Mouse (Mus musculus) common myeloid progenitor, adult 5-6 weeks (primary cell): Measurements from ENCODE around the gene Cnot6. TPM values are rescaled to one million over a fixed set of nuclear protein-coding genes. Genes with fewer than 3 reads are reported as not detected.

ENCODE experiments used
- ATAC-seq: replicated peaks from 2 replicates; pipeline ENCODE4 v1.8.0; 2016; ENCODE audit warnings: low read depth, mild to moderate bottlenecking, moderate TSS enrichment, inconsistent platforms; ENCODE audit not compliant: poor library complexity, severe bottlenecking
- total RNA-seq: library from RNA; stranded (forward); fragments of 200-1000, 187-1606 nt; gene quantifications from 2 replicates; pipeline ENCODE4 v1.2.3, GENCODE M21; 2017

Cnot6 gene
- total RNA-seq, 1 experiment from 2014 or later: 119 TPM

DNA sequence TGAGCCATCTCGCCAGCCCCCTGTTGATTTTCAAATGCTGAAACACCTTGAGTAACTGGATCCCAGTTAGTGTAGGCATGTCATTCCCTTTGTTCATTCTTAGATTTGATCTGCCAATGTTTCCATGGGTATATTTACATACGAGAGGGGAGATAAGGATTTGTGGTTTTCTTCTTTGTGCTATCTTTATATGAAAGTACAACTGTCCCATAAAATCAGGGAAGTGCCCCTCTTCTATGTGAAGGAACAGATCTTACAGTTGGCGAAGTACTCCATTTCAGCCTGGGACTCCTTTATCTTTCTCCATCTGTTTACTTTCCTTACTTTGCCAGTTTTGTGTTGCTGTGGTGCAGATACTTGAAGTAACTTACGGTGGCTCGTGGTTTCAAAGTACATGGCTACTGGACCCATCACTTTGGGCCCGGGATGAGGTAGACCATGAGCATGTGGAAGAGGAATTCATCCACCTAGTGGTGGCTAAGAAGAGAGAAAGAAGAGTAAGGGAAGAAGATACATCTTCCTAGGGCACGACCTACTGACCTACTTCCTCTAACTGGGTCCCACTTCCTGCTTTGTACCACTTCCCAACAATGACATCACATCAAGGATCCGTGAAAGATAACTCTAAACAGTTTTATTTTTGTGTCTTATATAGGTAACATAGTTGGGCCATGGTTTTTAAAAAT is 7.1 kb upstream of the Cnot6 start:
- peak; percentile 65 for ATAC-seq

DNA sequence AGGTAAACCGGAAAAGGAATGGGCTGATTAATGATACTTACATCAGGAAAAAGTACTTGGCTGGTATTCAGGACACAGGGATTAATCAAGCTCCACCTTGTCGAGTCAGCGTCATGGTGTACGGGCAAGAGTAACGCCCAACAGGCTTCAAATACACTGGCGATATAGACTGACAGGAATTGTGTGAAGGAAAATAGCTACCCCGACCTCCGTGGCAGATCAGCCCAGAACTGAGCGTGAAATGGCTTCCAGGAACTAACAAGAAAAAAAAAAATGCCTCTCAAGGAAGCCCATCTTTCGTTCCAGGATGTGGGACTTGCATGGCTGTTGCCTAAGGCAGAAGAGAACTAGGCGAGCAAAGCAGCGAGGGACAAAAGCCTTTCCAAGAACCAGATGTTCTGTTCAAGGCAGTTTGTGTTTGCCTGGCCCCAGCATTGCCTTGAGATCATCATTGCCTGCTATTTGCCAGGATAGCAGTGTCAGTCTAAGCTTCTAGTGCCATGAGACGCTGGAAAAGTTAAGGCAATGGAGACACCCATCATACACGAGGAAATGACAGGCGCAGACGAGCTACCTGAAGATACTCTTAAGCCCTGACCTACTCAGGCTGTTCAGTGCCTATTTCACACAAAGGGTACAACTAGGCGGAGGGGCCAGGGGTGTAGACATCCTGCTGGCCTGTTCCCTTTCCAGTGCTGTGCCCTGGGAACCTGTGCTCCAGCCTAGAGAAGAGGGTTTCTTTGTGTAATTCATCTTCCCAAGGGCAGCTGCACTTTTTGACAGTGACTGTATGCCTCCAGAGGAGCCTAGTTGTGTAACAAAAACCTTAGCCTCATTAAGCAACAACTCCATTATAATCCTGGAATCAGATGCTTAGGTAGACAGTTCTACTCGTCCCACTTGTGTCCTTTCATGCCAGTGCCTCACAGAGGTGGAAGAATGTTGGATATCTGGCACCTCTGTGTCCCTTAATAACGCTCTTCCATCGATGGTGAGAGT is 1.1 kb upstream of the Cnot6 start:
- ATAC-seq: no peak

DNA sequence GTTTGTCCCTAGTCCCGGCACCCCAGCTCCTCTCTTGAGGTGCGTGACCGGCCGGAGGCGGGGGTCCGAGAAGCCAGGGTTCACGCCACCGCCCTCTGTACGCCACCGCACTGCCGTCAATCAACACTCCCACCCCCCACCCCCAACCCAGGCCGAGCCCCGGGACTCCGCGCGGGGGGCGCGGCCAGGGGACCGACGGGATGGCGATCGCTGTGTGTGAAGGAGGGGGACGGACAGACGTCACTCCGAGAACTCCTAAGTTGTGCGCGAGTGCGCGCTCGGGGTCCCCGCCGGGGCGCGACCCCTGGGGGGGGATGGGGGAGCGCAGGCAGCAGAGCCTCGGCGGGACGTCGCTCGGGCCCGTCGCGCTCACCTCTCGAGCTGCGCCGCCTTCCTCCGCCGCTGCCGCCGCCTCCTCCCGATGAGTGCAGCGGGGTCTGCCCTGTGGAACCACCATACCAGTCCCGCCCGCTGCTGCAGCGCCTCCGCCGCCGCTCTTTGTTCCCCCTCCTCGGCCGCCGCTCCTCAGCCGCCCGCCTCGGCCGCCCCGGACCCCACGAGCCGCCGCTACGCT is 455 bp downstream of the Cnot6 start:
- peak; percentile 22; the same call in 1 of the 2 replicates for ATAC-seq

DNA sequence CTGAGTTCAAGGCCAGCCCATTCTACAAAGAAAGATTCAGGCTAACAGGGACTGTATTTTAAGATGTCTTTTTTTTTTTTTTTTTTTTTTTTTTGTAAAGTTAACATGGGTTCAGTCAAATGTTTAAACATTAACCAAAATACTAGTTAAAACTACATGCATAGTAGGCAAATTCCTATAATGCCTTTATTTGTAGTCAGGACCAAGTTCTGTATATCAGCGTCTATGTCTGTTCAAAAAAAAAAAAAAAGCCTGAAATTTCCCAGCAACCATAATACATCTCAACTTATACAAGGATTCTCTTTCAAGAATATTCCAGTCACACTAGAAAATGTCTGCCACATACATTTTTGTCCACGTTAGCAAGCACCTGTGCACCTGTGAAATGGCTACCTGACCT is 1.9 kb downstream of the Cnot6 start:
- ATAC-seq: no peak

DNA sequence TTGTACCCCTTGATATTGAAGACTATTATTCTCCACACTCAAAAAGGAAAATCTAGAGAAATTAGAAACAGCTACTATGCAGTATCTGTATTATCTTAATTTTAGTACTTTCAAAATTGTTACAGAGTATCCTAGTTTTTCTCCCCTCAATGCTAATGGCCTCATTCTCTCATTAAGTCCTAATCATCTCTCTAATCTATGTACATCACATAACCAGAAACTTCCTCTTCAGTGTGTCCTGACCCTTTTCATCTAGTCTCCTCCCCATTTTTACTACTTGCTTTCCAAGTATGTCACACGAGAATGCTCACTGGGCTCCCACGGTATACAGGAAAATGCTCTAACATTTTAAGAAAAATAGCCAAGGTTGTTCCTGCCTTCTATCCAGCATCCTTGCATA is 4.7 kb downstream of the Cnot6 start:
- ATAC-seq: no peak

DNA sequence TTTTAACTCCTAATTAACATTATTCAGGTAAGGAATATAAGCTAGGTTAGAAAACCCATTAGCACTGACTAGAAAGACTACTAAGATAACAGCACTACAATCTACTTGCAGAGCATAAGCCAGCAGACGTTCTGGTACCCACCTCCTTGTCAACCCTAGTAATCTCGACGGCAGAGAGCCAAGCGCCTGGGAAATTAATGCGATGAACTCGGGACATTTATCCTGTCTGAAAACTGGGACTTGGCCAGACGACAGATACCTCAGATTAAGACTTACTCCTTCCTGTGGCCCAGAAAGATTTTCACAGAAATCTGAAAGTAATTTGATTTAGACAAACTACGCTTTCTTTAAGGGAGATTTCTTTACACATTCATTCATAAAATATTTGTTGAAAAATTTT is 7.7 kb downstream of the Cnot6 start:
- no peak for ATAC-seq

DNA sequence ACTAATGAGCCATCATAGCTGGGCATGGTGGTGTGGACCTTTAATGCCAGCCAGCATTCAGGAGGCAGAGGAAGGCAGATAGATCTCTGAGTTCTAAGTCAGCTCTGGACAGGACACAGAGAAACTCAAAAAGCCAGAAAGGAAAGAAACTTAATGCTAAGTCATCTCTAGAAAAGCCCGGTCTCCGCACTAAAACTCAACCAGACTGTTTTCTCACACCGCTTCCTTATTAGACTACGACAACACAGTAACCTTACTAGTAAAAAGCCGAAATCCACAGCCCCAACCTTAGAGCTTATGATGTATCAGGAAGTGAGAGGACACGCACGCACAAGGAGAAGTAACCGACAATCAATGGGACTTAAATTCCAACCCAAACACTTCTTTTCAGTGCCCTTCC is 10.5 kb downstream of the Cnot6 start:
- ATAC-seq: no peak

DNA sequence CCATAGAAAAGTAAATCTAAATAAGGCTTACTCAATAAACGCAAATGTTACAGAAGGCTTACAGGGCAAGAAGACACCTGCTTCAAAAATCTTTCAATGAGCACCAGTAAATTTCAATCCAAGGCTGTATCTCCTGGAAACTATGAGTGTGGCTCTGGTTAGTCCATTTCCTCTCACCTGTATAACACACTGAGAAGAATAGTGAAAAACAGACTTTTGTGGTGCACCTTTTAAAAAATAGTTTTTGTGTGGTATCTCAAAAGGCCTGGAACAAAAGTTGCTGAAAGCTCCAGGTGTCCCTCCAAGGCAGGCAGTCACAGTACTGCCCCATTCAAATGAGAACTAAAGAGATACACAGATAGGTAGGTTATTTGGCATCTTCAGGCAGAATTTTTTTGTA is 13.4 kb downstream of the Cnot6 start:
- ATAC-seq: no peak

DNA sequence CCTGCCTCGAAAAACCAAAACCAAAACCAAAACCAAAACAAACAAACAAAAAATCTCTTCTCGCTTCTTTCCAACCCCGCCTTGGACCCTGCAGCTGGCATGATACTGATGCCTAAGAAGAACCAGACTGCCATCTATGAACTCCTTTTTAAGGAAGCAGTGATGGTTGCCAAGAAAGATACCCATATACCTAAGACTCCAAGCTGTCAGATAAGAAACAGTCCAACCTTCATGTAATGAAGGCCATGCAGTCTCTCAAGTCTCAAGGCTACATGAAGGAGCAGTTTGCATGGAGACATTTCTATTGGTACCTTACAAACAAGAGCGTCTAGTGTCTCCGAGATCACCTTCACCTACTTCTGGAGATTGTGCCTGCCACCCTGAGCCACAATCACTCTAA is 14.7 kb downstream of the Cnot6 start:
- ATAC-seq: no peak

DNA sequence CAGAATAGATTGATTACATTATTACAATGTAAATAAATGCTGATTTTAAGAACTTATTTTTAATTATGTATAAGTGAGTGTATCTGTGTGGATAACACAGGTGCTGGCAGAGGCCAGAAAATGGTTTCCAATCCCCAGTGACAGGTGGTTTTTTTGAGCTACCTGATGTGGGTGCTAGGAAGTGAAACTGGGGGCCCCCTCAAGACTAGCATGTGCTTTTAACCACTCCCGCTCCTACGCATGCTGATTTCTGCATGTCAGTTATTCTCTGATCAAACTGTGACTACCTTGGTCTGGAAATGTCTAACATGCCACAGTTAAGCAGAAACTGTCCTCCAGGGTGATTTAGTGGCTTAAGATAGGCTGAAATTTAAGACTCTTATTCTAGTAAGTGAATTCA is 16.1 kb downstream of the Cnot6 start:
- no peak for ATAC-seq

DNA sequence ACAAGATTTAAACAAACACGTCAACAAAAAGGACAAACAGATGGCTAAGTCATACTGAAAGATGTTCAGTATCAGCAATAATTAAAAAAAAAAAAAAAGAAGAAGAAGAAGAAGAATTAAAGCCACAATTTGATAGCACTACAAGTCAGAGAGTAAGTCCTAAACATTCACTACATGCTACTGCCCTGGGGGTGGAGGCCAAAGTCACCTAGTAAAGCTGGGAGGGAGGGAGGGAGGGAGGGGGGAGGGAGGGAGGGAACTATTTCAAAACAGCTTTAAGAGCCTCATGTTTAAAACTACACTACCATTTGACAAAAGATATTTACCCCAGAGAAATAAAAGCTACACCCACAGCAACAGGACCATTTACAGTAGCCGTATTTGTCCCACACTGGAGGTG is 16.8 kb downstream of the Cnot6 start:
- ATAC-seq: no peak

DNA sequence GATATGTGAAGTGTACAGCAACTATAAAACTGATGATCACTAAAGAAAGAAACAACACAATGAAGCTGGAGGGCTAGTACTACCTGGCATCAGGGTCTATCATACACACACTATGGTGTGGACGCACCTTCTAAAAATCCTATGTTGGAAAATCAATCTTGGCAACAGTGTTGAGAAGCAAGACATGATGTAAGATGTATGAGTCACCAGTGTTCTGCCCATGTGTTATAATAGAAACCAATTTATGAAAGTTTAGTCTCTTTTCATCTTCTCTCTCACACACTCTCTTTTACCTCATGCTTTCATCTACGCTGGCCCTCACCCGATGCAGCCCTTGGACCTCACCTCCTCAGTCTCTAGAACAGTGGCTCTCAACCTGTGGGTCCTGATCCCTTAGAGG is 17.5 kb downstream of the Cnot6 start:
- ATAC-seq: no peak

DNA sequence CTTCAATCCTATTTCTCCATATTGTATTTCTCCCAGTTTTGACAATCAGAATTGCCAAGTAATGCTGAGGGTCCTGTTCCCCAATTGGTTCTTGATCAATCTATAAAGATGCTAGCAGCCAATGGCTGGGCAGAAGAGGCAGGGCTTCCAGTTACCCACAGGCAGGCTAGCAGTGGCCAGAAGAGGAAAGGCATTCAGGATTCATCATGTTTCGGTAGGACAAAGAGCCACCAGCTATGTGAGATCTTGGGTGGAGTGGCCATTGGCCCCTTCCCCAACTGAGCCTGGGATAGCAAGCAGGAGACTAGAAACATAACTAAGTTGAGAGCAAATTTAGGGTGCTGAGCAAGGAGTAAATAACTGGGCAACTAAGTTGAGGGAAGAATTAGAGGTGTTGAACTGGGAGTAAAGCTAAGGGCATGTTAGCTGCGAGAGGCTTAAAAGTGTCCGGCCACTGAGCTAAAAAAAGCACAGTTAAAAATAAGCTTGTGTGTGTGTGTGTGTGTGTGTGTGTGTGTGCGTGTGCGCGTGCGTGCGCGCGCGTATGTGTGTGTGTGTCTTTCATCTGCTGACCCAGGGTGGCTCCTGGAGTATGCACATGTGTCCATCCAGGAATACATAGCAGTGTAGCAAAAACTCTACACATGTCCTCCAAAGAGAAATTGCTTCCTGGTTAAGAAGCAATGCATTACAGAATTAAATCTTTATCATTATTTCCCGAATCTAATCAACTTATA is 28.1 kb downstream of the Cnot6 start:
- no peak for ATAC-seq

DNA sequence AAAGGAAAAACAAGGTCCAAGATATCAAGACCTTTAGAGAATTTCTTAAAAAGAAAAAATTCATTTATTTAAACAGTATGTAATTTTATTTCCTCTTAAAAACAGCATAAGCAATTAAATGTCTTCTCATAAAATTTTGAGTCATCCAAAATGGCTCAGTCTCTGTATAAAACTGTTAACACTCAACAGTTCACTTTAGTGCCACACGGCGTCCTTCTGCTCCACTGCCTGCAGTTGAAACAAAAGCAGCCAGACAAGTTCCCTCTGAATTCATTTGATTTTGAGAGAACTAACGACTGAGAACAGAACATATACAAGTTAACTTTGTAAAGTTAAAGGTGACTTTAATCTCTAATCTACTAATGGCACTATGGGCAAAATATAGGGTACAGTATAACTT is 39.1 kb downstream of the Cnot6 start:
- no peak for ATAC-seq

DNA sequence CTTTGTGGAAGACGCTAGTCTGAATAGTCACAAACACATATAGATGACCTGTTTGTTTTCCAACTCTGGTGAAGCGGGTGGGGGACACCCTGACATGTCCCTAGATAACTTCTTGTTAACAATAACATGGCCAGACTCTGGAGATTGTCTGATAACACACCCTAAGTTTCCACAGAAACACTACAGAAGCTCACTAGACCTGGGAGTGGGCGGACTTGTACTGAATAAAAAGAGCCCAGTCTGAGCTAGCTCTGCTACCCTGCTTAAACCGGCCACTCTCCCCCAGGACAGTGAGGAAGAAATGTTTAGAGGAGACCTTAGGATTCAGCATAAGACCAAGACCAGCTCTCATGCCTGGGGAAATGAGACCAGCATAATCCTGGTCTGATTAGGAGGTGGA is 47.1 kb downstream of the Cnot6 start:
- 0 out of 2 replicates have a peak, but pooled peaks have one; percentile 4 for ATAC-seq

DNA sequence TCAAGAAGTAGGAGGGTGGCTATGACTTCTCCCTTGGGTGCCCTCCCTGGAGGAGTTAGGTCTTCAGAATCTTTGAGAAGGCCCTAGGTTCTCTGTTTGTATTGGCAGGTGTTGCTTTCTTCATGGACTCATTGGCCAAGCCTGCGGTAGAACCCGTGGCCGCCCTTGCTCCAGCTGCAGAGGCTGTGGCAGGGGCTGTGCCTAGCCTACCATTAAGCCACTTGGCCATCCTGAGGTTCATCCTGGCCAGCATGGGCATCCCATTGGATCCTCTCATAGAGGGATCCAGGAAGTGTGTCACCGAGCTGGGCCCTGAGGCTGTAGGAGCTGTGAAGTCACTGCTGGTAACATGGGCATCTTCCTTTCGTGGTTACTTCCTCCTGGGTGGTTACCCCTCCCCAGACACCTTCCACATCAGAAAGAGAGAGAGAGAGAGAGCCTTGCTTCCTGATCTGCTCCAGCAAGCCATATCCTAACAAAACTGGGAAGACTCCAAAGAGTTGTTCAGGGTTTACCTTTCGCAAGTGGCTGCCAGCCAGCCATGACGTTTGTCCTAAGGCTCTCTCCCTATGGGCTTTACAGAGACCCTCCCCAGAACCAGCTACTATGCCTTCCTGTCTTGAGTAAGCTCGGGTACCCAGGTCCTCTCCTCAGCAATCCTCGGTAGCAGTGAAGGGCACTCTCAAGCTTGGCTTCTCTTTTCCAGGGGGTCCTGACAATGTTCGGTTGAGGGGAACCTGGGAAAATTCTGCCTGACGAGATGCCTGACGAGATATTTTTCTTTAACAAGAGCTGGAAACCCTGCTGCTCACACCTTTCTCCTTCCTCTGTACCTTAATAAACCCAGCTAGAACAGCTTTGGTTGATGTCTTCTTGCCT is 48.0 kb downstream of the Cnot6 start:
- ATAC-seq: peak; percentile 40; the same call in 1 of the 2 replicates

DNA sequence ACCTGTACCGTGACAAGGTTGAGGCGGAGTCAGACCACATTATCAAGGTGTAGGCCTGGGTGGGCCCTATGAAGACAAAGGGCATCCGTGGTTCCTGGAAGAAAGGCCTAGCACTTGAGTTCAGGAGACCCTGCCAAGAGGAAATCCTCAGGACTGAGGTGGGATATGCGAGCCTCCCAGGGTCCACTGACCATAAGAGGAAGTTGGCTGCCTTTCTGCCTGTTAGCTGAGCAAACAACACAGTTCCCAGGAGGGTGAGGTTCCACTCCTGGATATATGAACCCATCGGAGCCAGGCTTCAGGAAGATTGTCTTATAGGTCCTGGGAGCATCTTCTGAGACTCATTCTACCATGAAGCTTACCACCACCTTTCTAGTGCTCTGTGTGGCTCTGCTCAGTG is 49.2 kb downstream of the Cnot6 start, which contains the start of gene Scgb3a1:
Gene Scgb3a1 (plus strand): TSS at position 301 of the 400 bp plus-strand sequence.
- no peak for ATAC-seq

DNA sequence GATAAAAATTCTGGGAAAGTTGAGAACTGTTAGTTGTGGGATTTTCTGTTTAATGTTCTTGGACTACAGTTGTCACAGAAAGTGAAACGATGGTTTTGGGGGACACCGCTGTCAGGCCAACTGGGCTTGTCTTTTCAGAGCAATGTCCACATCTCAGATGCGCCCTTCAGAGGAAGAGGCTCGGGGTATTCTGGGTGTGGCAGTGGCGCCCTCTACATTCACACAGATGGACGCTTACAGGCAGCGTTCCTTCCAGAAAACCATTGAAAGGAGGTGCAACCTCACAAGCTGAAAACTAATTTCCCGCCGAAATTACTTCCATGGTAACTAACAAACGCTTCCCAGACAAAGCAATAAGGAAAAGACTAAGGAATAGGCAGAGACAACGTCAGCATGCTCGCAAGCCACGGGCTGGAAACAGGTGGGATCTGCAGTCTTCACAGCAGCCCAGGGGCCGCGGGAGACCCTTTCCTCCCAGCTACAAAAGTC is 50.2 kb downstream of the Cnot6 start:
- no peak for ATAC-seq

DNA sequence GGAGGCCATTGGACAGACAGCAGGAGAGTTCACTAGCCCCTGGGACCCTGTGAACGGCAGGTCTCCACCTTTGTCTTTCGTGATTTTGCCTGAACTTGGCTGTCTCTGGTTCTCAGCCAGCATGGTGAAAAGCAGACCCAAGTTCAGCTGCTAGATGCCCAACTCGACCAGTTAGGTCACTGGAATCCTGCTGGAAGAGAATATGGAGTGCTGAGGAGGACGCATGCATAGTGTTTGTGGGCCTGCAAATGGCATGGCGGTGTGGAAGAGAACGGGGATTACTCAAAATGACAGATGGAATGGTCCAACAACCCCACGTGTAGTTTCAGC is 53.1 kb downstream of the Cnot6 start:
- ATAC-seq: no peak
